Mouse (Mus musculus) liver, adult 2 months (tissue): ENCODE results near the gene Appbp2.

Experiments used
- CTCF ChIP-seq: fragments of 200-500 bp; IDR thresholded peaks from 2 replicates; pipeline ENCODE4 v1.5.1; 2011; ENCODE audit warnings: low read depth, low read length, control low read depth
- POLR2A ChIP-seq: fragments of 200-500 bp; IDR thresholded peaks from 2 replicates; pipeline ENCODE4 v1.6.1; 2011; ENCODE audit warnings: low read length, control low read depth; ENCODE audit not compliant: insufficient read depth; ENCODE audit errors: extremely low read depth

GRCm38 (mm10) chr11:85251955-85252354 is 17.0 kb upstream of the Appbp2 start:
- no peak for TF ChIP-seq POLR2A
- TF ChIP-seq CTCF: no peak
